Mouse (Mus musculus): Measurements from ENCODE around the gene Slc6a8. TPM values are rescaled to one million over a fixed set of nuclear protein-coding genes. Genes with fewer than 3 reads are reported as not detected.

The Slc6a8 gene
- total and polyA plus RNA-seq, 3 experiments, result 5.4 to 11.9 TPM; not detected in 1

- no peak for TF ChIP-seq ZMIZ1 (IDR thresholded peaks at IDR 0.05; ENCODE audit: low read depth, low read length)
- TF ChIP-seq MYB (IDR thresholded peaks at IDR 0.05; ENCODE audit: low read depth, low read length), result no peak
- no peak for TF ChIP-seq KAT2A (conservative IDR thresholded peaks at IDR 0.05; ENCODE audit: low read depth, low read length)
- TF ChIP-seq BHLHE40 (IDR thresholded peaks at IDR 0.05; ENCODE audit: borderline replicate concordance, low read depth, low read length), result no peak
- TF ChIP-seq GATA1 (IDR thresholded peaks at IDR 0.05; ENCODE audit: low read depth, low read length), result no peak
- TF ChIP-seq MEF2A (IDR thresholded peaks at IDR 0.05; ENCODE audit: extremely low read depth, insufficient replicate concordance, low read depth, low read length, poor library complexity, severe bottlenecking), result no peak
- no peak for TF ChIP-seq MXI1 (IDR thresholded peaks at IDR 0.05; ENCODE audit: low read depth, low read length)
- no peak for TF ChIP-seq UBTF (IDR thresholded peaks at IDR 0.05; ENCODE audit: borderline replicate concordance, insufficient read depth, low read depth, low read length)
- no peak for TF ChIP-seq TCF12 (IDR thresholded peaks at IDR 0.05; ENCODE audit: low read depth, low read length)
- no peak for TF ChIP-seq POLR2A (IDR thresholded peaks at IDR 0.05; ENCODE audit: control insufficient read depth in 1 of 2, insufficient read depth in 1 of 2, low read depth in 1 of 2, low read length in 2 of 2, poor library complexity in 1 of 2)
- TF ChIP-seq MAZ (IDR thresholded peaks at IDR 0.05; ENCODE audit: low read depth, low read length), result no peak
- TF ChIP-seq ETS1 (IDR thresholded peaks at IDR 0.05; ENCODE audit: low read depth, low read length), result no peak
- TF ChIP-seq POLR2AphosphoS5 (IDR thresholded peaks at IDR 0.05; ENCODE audit: borderline replicate concordance, low read depth, low read length), result no peak
- TF ChIP-seq CHD2 (IDR thresholded peaks at IDR 0.05; ENCODE audit: low read length), result no peak
- no peak for TF ChIP-seq TBP (IDR thresholded peaks at IDR 0.05; ENCODE audit: low read depth, low read length)
- no peak for TF ChIP-seq MAFK (IDR thresholded peaks at IDR 0.05; ENCODE audit: borderline replicate concordance, low read depth, low read length)
- TF ChIP-seq E2F4 (IDR thresholded peaks at IDR 0.05; ENCODE audit: borderline replicate concordance, low read depth, low read length), result no peak
- no peaks in the 10 kb centered on the region for H3K36me3 ChIP-seq (ENCODE audit: control insufficient read depth in 1 of 2, insufficient read depth in 2 of 2, low read length in 2 of 2)
- H3K9me3 ChIP-seq (replicated peaks; ENCODE audit: insufficient read depth, low read length), result no peaks in the 10 kb centered on the region
- H3K4me3 ChIP-seq (ENCODE audit: control insufficient read depth in 1 of 2, insufficient read depth in 1 of 2, low read depth in 2 of 2, low read length in 2 of 2), result peak overlapping the region; percentile 42 to 54; a peak in 3 of 4 replicates
- 0 out of 4 replicates have a peak, but pooled peaks cover 0 to 5% of the 10 kb centered on the region in 2 experiments for H3K4me1 ChIP-seq (ENCODE audit: control insufficient read depth in 1 of 2, insufficient read depth in 2 of 2, low read length in 2 of 2)
- H3K79me2 ChIP-seq (ENCODE audit: control insufficient read depth, insufficient read depth, low read length, poor library complexity), result no peaks in the 10 kb centered on the region; the same call in 1 of the 2 replicates
- no peak overlapping the region for H3K27ac ChIP-seq (ENCODE audit: control insufficient read depth, low read depth, low read length)
- no peak for DNase-seq (ENCODE audit: low read depth, low spot score)
- H3K9ac ChIP-seq (ENCODE audit: control insufficient read depth, low read depth, low read length, poor library complexity, severe bottlenecking), result peak overlapping the region; percentile 69
- H3K27me3 ChIP-seq (ENCODE audit: control insufficient read depth in 1 of 2, insufficient read depth in 2 of 2, low read length in 2 of 2), result no peaks in the 10 kb centered on the region
Measured at GRCm38 (mm10) chrX:73673619-73673967, 643 bp downstream of the Slc6a8 start.

GRCm38 (mm10) chrX:73673968-73674661 lies 1.2 kb downstream of the Slc6a8 start:
- Histone ChIP-seq H3K79me2 (ENCODE audit: control insufficient read depth, insufficient read depth, low read length, poor library complexity) (no peaks in the 10 kb centered on the region; the same call in 1 of the 2 replicates), H3K36me3 (ENCODE audit: control insufficient read depth in 1 of 2, insufficient read depth in 2 of 2, low read length in 2 of 2) (no peaks in the 10 kb centered on the region), H3K4me3 (ENCODE audit: control insufficient read depth in 1 of 2, insufficient read depth in 1 of 2, low read depth in 2 of 2, low read length in 2 of 2) (peak overlapping the region; percentile 42 to 54; a peak in 3 of 4 replicates), H3K4me1 (ENCODE audit: control insufficient read depth in 1 of 2, insufficient read depth in 2 of 2, low read length in 2 of 2) (0 out of 4 replicates have a peak, but pooled peaks cover 0 to 5% of the 10 kb centered on the region in 2 experiments), H3K27ac (ENCODE audit: control insufficient read depth, low read depth, low read length) (no peak overlapping the region), H3K9me3 (replicated peaks; ENCODE audit: insufficient read depth, low read length) (no peaks in the 10 kb centered on the region), H3K9ac (ENCODE audit: control insufficient read depth, low read depth, low read length, poor library complexity, severe bottlenecking) (peak overlapping the region; percentile 69), H3K27me3 (ENCODE audit: control insufficient read depth in 1 of 2, insufficient read depth in 2 of 2, low read length in 2 of 2) (no peaks in the 10 kb centered on the region)
- TF ChIP-seq TBP (IDR thresholded peaks at IDR 0.05; ENCODE audit: low read depth, low read length) (no peak), ZC3H11A (IDR thresholded peaks at IDR 0.05; ENCODE audit: low read depth, low read length) (no peak), HCFC1 (IDR thresholded peaks at IDR 0.05; ENCODE audit: low read depth, low read length) (no peak), NRF1 (IDR thresholded peaks at IDR 0.05; ENCODE audit: insufficient read depth, low read depth, low read length, poor library complexity, severe bottlenecking) (no peak), MEF2A (IDR thresholded peaks at IDR 0.05; ENCODE audit: extremely low read depth, insufficient replicate concordance, low read depth, low read length, poor library complexity, severe bottlenecking) (no peak), RAD21 (IDR thresholded peaks at IDR 0.05; ENCODE audit: low read depth, low read length) (no peak), E2F4 (IDR thresholded peaks at IDR 0.05; ENCODE audit: borderline replicate concordance, low read depth, low read length) (no peak), ZKSCAN1 (IDR thresholded peaks at IDR 0.05; ENCODE audit: low read depth, low read length) (no peak)
- no peak for DNase-seq (ENCODE audit: low read depth, low spot score)
